Mouse (Mus musculus) spleen, postnatal 36 days (tissue): Measurements from ENCODE around the gene Ssbp4.

Source experiments
- DNase-seq, 2 experiments: peaks; one replicate each; pipeline ENCODE4 v3.0.0; 2022; ENCODE audit warnings: low spot score in 2 of 2, mixed read lengths in 1 of 2

The Ssbp4 gene

DNA sequence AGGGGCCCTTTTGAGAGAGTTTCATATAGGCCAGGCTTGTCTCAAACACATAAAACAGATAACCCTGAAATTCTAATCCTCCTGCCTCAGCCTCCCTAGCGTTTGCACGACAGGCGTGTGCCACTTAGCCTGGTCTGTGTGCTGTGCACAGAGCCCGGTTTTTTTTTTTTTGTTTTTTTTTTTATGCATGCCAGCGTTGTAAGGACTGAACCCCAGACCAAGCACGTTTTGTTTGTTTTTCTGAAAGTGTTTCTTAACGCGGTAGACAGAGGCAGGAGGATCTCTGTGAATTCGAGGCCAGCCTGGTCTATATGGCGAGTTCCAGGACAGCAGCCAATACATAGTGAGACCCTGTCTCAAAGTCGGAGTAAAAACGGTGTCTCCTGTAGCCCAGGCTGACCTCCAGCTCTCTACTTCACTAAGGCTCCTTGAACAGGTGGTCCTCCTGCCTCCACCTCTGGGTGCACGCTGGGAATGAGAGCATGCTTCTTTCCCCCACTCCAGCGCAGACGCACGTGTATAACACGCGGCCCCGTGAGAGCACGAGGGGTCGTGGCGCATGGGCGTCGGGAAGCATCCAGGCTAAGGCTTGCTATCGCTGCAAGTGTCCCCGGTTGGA is at the start of gene Ssbp4:
TSS of gene Ssbp4 (minus strand) at position 124 of the 619 bp plus-strand sequence.
- no peak for DNase-seq

DNA sequence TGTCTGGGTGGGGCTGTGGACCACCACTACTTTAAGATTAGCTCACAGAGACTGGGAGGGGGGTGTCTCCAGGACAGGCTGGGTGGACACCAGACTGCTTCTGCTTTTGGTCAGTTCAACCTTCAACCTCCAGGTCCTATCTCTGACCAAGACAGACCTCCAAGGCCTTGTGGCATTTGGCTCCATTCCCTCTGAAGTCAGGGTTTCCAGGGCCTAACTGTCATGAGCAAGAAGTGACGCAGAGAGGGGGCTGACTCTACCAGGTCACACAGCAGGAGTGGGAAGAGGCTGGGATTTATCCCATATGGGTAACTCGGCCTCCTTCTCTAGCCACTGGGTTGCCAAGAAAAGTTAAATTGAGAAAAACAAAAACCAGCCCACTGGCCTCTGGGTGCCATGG is 49.1 kb upstream of the Ssbp4 start:
- no peak for DNase-seq

DNA sequence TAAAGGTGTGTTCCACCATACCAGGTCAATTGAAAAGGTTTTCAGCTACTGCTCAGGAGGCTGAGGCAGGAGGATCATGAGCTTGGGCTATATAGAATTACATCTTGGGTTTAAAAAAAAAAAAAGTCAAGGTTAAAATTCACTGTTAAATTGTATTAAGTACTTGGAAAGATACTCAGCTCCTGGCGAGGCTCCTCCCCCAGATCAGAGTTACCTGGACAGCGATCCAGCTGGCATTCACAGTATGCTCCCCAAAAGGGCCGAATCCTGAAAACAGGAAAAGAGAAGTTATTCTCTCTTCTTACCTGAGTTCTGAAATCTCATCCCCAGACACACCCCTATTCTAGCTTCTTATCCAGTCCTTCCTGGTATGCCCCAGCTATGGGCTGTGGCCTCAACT is 48.5 kb upstream of the Ssbp4 start:
- DNase-seq: no peak

DNA sequence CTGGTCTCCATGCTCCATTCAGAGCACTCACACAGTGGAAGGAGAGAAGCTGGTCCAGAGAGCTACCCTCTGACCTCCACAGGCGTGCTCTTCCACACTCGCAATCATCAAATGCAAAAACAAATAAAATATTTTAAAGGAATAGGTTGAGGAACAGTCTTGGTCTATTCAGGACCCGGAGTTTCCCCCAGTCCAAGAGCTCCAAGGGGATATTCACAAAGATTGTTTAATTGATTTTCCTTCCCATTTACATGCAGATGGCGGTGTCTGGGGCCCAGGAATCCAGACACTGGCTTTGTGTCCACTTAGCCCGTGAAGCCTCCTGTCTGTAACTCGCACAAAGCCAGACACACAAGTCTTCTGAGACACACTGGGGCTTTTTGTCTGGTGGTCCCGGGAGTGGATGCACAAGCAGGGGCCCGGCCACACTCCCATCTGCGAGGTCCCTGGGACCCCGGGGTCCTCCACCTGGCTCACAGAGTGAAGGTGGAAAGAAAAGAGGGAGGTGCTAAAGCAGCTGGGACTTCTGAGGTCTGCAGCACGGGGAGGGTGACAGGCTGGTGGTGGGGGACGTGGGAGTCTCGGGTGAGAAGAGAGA is 47.6 kb upstream of the Ssbp4 start:
- DNase-seq: no peak

DNA sequence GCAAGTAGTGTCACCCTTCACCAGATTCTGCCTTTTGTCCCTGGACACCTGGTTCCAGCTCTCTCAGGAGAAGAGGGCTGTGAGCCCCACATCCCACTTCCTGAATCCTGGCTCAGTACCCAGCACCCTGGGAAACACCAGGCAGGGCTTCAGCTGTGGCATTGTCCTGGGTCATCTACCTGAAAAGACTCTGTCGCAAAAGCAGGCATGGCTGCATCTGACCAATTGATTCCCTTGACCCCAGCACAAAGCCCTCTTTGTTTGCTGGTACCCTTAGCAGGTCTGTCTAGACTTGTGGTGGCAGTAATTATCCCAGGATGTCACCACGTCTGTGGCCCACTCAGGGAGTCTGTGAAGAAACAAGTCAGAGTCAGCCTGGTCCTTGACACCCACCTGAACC is 46.8 kb upstream of the Ssbp4 start:
- DNase-seq: no peak

DNA sequence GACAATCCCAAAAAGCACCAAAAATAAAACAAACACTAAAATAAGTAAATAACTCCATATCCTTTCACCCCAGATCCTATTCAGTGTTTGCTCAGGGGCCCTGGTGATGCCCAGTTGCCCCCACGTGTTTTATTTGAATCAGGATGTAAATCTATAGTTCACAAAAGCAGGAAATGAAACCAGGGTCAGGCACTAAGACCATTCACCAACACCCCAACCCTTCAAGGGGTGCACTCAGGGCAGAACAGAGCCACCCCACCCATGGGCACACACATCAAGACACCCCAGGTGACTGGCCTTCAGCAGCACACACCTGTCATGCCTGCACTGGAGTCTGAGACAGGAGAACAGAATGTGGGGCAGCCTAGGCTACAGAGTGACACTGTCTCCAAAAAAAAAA is 45.4 kb upstream of the Ssbp4 start:
- peak; percentile 74 to 78 for DNase-seq

DNA sequence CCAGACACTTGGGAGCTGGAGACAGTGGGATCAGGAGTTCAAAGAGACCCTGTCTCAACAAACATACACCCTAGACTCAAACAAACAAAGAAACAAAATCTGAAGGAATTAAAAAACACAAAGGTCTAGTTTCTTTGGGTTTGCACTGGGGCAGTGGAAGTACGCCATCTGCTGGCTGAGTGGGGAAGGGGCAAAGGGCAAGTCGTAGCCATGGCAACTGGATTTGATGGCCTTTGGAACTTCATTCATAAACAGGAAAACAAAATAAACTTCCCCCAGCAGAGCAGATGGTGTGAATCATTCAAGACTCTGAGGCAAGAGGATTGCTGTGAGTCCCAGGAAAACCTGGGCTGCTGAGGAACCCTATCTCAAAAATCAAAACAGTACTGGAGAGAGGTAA is 44.6 kb upstream of the Ssbp4 start:
- peak; percentile 56 to 64 for DNase-seq

DNA sequence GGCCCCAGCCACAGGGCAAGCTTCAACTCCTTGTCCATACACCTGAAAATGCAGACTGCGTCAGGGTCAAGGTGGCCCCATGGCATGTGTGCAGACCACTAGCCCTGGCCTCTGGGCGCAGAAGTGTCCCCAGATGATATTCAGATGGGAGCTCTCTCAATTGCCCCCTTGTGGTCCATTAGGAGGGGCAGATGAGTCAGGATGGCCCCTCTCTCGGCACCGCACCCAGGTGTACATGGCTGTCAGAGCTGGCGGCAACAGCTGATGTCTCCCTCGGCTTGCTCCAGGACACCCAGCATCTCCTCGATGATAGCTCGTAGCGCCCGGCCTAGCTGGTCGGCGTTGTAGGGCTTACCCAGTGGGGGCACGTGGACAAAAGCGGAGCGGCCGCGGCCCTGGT is 41.7 kb upstream of the Ssbp4 start:
- no peak for DNase-seq

DNA sequence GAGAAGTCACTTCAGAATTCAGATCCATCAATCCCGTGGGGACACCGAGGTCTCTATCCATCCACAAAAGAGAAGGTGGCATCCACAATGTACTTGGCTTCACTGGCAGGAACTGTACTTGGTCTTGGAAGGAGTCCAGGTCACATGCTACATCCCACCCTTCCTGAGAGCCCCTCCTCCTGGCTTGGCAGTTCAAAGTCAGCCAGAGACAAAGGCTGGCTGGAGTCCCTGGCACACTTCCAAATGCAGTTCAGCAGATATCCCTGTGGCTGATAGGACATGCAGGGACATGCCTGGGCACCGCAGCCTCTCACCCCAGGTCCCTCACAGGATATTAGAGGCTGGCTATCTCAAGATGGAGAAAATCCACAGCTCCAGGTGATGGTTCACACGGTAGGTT is 40.7 kb upstream of the Ssbp4 start:
- DNase-seq: no peak

DNA sequence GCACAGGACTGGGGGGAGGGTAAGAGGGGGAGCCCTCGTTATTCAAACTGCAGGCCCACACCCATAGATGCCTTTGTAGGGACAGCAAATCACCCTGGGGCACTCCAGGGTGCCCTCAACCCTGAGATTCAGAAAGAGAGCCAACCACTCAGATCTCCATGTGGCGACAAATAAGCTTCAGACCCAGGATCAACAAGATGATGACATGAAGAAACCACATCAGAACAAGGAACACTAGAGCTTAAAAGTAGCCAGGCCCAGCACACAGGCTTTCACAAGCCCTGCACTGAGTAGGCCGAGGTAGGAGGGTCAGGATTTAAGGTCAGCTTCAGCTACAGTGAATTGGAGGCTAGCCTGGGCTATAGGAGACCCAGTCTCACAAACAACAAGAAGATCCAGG is 40.2 kb upstream of the Ssbp4 start:
- DNase-seq: no peak

DNA sequence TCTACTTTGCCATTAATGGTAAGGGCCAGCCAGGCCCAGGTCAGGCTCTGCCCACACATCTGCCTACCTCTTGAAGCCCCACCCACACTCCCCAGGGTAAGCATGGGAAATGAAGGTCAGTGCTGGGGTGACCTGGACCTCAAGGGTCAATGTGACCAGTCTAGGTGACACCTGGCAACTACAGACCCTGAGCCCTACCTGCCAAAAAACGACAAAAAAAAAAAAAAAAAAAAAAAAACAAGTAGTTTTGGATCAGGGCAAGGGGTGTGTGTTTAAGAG is 39.4 kb upstream of the Ssbp4 start:
- no peak for DNase-seq

DNA sequence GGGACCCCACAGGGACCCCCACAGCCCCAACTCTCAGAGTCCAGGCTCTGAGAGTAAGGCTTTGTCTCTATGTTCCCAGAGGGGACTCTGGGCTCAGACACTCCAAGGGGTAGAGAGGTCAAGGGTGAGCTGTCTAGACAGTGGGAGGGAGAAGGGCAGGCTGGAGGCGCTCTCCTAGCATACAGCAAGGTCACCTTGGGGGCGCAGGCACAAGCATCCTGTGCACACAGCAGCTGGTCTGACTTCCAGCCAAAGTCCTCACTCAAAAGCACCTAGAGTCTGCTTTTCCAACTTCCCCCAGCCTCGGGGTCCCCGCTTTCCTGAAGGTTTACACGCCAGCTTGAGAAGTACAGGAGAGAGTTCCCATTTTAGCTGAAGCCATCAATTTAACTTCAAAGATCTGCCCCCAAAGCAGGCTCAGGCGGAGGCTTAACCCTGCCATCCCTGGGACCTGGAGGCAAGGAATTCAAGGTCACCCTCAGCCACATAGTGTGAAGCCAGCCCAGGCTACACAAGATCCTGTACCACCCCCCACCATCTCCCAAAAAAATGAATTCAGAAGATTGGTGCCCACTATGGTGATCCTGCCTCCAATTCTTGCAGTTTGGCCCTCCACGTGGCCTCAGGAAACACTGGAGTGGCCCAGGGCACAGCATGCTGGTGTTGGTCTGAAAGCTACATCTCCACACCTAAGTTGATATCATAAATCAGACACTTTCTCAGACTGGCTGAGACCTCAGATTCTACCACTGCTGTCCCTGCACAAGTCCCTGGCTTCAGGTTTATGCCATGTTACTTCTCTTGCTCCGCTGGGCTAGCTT is 38.9 kb upstream of the Ssbp4 start:
- no peak for DNase-seq

DNA sequence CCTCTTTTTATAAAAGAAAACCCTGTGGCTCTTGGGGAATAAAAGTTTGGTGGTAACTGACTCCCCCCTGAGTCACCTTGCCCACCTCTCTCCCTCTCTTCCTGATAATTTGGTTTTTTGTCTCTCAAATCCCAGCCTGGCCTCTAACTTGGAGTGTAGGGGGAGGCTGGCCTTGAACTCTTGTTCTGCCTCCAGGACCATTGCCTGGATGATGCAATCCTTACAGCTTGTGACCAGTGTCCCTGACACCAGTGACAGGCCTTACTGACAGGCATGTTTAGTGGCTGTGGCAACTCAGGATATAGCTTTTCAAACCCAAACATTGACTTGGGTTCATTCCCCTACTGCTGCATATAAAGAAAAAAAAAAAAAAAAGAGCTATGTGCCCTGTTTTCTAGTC is 38.1 kb upstream of the Ssbp4 start:
- no peak for DNase-seq

DNA sequence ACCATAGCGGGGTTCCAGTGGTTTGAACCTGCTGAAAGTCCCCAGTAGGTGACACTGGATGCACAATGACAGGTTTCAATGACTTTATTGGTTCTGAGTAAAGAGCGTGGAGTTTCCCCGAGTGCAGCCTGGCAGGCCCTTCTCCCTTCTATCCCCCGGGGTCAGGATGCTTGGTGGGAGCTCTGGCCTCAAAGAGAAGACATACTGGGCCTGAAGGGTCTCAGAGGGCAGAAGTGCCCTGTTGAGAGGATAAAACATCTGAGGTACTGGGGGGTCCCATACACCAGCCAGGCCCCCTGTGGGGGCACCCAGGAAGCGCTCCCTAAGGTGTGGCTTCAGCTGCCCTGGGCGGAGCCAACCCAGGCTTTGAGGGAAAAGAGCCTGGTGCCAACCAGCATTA is 37.7 kb upstream of the Ssbp4 start:
- DNase-seq: no peak

DNA sequence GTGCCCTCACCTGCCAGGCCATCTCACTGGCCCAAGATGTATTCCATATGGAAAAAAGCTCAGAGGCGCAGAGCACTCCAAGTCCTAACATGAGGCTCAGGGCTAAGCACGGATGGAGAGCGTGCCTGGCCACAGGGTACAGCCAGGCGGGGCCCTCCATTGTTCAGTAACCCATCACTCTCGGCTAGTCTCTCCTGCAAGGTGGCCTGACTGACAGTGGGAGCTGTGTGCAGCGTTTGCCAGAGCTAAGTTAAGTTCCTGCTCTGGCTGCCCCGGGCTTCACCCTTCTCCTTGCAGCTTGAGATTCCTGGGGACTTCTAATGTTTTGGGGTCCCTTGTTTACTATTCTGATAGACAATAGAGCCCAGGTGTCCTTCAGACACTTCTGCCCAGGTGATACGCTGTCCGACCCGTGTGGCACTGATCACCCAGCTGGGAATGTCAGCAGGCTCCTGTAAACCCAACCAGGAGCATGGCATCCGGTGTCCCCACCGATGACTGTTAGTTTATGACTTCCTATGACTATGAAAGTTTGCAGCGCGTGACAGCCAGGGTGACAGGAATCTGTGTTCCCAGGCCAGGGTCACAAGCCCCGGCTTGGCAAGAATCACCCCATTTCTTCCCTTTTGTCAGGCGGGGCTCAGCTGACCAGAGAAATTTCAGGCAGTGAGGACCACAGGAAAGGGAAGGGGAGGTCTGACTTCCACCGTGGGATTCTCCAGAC is 37.0 kb upstream of the Ssbp4 start:
- DNase-seq: no peak

DNA sequence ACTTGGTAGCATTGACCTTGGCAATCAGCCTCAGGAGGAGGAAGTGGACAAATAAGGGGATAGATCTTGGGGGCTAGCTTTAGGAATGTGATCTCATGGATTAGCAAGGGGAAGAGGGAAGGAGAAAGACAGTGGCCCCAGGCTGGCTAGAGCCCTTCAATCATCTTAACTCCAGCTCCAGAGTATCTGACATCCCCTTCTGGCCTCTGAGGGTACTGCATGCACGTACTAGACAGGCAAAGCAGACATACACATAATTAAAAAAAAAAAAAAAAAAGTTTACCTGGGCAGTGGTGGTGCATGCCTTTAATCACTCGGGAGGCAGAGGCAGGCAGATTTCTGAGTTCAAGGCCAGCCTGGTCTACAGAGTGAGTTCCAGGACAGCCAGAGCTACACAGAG is 35.4 kb upstream of the Ssbp4 start:
- no peak for DNase-seq

DNA sequence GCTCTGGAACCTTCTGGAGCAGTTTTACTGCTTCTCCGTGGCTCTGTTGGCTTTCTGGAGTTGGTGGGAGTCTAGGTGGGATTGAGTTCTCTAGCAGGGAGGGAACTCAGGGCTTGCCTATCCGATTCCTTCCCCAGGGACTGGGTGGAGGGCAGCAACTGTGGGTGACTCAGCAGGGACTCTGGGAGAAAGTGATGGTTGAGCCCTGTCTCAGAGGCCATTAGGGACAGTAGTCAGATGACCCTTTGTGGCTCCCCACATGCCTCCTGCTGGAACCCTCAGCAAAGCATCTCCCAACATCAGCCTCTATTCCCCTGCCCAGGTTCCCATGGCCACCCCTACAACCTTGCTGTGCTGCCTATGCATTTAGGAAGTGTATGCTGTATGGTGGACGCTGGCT is 34.3 kb upstream of the Ssbp4 start:
- DNase-seq: no peak

DNA sequence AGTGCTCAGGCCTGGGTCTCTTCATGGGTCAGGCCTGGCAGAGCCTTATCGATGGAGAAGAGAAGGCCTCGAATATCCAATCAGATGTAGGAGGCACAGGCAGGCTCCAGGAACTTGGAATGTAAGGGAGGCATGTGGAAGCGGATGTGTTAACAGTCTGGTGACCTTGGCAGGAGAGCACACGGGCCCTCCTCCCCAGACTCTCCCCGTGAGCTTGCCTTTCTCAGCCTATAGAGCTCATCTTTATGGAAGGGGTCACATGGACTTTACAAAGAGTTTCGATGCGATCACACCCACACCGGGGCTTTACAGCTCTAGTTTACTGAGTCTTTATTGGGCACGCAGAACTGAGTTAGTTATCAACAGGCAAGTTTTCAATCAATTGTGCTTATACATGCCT is 30.1 kb upstream of the Ssbp4 start:
- DNase-seq: no peak

DNA sequence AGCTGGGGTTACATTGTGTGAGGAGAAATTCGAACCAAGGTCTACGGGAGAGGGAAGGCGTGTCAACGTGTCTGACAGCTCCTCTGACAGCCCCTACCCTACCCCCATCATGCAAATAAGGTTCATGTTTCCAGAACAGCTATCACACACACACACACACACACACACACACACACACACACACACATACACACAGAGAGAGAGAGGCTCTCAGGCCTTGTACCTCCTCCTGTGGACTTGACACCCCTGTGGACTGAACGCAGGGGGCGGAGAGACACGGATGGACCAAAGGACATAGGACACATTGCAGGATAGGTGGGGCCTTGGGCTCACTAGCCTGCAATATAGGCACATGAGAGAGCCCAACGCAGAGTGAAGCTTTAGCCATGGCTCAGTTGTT is 28.2 kb upstream of the Ssbp4 start:
- DNase-seq: peak in 1 of 2 experiments; percentile 39

DNA sequence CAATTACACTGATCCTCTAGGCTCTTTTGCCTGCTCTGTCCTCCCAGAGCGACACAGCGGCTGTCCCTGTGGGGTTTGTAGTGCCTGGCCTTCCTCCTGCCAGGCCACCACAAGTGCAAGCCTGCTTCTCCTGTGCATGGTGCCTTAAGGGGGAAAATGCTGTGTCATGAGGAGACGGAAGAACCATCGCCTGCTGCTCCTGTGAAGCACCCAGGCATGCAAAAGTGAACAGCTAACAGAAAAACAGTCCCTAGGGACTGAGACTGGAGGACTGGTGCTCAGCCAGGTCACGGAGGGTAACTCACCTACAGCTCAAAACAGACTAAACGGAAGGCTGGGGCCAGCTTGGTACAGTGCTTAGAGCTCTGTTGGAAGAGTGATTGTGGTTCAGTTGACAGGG is 26.9 kb upstream of the Ssbp4 start:
- DNase-seq: peak; percentile 83 to 84

DNA sequence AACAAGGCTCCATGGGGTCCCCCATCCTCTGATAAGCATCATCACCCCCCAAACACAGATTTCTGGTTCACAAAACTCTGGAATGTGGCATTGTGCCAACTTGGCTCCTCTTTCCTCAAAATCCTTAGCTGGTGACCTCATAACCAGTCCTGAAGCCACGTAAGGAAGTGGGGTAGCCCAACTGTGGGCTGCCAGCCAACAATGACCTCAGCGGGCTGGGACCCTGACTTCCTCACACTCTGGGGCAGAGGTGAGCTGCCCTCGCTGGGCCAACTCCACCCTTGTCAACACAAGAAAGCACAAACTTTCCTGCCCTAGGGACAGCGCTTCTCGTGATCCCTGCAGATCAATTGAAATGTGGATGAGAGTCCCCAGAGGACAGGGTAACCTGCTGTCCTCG is 25.4 kb upstream of the Ssbp4 start:
- DNase-seq: peak in 1 of 2 experiments; percentile 34

DNA sequence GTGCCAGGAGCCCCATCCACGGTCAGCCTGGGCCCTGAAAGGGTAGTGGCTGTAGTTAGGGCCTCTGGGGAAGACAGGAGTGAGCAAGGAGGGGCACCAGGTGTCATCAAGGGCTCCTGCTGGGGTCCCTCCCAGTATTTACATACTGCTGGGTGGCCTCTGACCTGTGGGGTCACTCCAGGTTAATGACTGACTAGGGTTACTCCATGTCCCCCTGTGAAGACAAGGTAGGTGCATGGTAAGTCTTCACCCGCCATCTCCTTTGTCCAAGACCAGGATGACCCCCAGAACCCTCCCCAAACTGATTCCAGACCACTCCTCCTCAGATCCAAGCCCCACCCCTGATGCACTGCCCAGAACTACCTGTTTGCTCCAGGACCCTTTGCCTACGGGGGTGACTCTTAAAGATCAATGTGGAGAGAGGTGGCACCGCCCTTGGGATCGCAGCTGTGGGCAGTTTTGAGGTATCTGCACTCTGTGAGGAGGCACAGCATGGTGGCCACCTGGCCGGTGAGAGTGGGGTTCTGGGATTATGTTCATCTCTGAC is 23.7 kb upstream of the Ssbp4 start, which contains the start of gene Gdf15:
TSS of gene Gdf15 (minus strand) at position 111 of the 547 bp plus-strand sequence.
- DNase-seq: no peak
